Mouse (Mus musculus) layer of hippocampus, adult 9-11 months (tissue): Measurements from ENCODE around the gene Cfap299.
"Not testable (repeated sequence)": the region's sequence is repeated elsewhere in the genome, so short reads cannot be mapped to it uniquely, and the experiment has no call there.

Experiments
- DNase-seq: peaks from one replicate; pipeline ENCODE4 v3.0.0; 2022

The Cfap299 gene

GRCm38 (mm10) chr5:98541333-98541732, 212.2 kb downstream of the Cfap299 start:
- no peak for DNase-seq

- DNase-seq = no peak
These were observed 221.2 kb downstream of the Cfap299 start for GRCm38 (mm10) chr5:98550285-98550684.

- DNase-seq = no peak
These were observed 221.8 kb downstream of the Cfap299 start for GRCm38 (mm10) chr5:98550873-98551272.

- DNase-seq = no peak
These were observed 223.3 kb downstream of the Cfap299 start, which contains the start of gene Gm11111 for GRCm38 (mm10) chr5:98552395-98552794. Gene Gm11111, plus strand, starts transcription at chr5:98552695.

GRCm38 (mm10) chr5:98552811-98553601, 223.9 kb downstream of the Cfap299 start:
- DNase-seq = no peak

GRCm38 (mm10) chr5:98561301-98561700, 232.2 kb downstream of the Cfap299 start:
- no peak for DNase-seq

- no peak for DNase-seq
These were observed 233.7 kb downstream of the Cfap299 start for GRCm38 (mm10) chr5:98562806-98563205.

GRCm38 (mm10) chr5:98563801-98564200, 234.7 kb downstream of the Cfap299 start:
- no peak for DNase-seq

GRCm38 (mm10) chr5:98566461-98567193, 237.5 kb downstream of the Cfap299 start:
- no peak for DNase-seq

GRCm38 (mm10) chr5:98568481-98568880, 239.4 kb downstream of the Cfap299 start:
- no peak for DNase-seq

GRCm38 (mm10) chr5:98569029-98569513, 240.0 kb downstream of the Cfap299 start:
- DNase-seq = no peak

GRCm38 (mm10) chr5:98572392-98572791, 243.3 kb downstream of the Cfap299 start:
- peak; percentile 5 for DNase-seq

GRCm38 (mm10) chr5:98574711-98575470, 245.8 kb downstream of the Cfap299 start:
- DNase-seq = no peak

- no peak for DNase-seq
These were observed 246.3 kb downstream of the Cfap299 start for GRCm38 (mm10) chr5:98575471-98575834.

- not testable (repeated sequence) for DNase-seq
These were observed 247.4 kb downstream of the Cfap299 start for GRCm38 (mm10) chr5:98576538-98576937.

- DNase-seq = no peak
These were observed 249.3 kb downstream of the Cfap299 start for GRCm38 (mm10) chr5:98578398-98578797.

GRCm38 (mm10) chr5:98580811-98581210, 251.7 kb downstream of the Cfap299 start:
- no peak for DNase-seq

GRCm38 (mm10) chr5:98582051-98582450, 252.9 kb downstream of the Cfap299 start:
- no peak for DNase-seq

- no peak for DNase-seq
These were observed 256.8 kb downstream of the Cfap299 start for GRCm38 (mm10) chr5:98585915-98586314.

- DNase-seq = no peak
These were observed 284.4 kb downstream of the Cfap299 start for GRCm38 (mm10) chr5:98613511-98613910.

- no peak for DNase-seq
These were observed 287.8 kb downstream of the Cfap299 start for GRCm38 (mm10) chr5:98616902-98617301.

- no peak for DNase-seq
These were observed 288.3 kb downstream of the Cfap299 start for GRCm38 (mm10) chr5:98617416-98617815.

GRCm38 (mm10) chr5:98650345-98650744, 321.2 kb downstream of the Cfap299 start:
- DNase-seq = peak; percentile 4
